Mouse (Mus musculus): ENCODE data around the gene Pdlim5. TPM values are rescaled to one million over a fixed set of nuclear protein-coding genes. Genes with fewer than 3 reads are reported as not detected.
"Not testable (repeated sequence)": the region's sequence is repeated elsewhere in the genome, so short reads cannot be mapped to it uniquely, and the experiment has no call there.

The Pdlim5 gene
- total RNA-seq, 2 experiments from 2014 or later, result 512 to 573 TPM

DNA sequence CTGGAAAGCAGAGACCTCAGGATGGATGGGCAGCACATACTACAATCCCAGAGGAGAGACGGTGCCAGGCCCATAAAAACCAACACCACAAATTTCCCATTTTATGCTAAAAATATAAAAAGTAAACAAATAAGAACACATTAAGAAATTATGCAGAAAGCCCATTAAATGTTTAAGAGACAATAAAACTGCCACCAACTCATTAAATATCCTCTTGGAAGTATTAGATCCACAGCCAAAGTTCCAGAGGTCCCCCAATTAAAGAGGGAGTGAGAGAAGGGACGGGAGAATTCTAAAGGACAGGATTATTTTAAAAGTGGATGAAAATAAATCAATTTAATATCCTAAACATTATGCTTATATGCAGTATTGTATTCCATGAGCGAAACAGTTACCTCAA is 183.3 kb downstream of the Pdlim5 start:
- no peak for DNase-seq
- intact Hi-C loops (cut with DNase I), result no loop called here

DNA sequence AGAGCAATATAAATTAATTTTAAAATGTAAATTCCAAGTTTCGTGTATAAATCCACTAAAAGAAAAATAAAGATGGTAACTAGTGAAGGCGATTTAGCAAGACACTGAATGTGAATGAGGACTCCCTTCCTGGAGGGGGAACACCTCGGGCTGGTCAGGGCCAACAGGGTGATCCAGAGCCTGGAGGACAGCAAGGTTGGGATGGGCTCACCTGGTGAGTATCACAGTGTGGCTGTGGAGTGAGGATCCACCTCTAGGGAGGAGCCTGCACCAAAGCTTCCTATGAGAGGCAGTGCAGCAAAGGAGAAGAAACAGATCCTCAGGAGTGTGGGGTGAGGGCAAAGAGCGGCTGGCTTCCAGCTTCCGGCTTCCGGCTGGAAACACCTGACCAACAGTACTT is 185.5 kb downstream of the Pdlim5 start:
- no peak for DNase-seq
- intact Hi-C loops (cut with DNase I), result no loop called here

DNA sequence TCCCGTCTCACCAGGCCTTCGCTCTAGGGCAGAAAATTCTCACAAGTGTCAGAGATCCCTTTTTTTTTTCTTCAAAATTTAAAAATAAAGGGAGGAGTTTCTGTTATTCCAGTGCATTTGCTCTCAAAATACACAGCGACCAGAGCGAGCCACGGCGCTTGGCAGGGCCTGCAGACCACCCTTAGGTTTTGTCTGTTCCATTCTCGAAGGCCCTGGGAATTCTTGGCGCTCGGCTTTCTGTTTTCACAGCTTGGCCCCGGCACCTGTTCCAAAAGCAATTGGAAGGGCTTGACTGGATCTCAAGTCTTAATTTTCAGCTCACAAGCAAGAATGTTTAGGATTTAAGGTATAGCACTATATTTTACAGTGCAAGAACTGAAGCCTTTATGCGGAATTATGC is 186.4 kb downstream of the Pdlim5 start:
- intact Hi-C loops (cut with DNase I), result no loop called here
- DNase-seq, result no peak

DNA sequence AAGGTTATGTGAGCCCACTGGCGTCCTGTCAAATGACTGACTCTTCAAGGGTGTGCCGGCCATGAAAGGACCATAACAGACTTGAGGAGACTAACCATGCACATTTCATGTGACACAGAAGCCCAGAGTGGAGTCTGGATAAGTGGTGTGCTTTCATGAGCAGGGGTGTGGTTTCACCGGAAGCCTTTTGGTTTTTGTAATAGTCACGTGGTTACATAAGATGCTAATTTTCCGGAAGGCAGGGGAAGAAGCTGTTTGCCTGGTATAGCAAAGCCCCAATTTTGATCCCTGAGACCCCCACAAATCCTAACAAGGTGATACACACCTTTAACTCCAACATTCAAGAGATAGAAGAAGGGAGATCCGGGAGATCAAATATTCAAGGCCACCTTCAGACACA is 188.0 kb downstream of the Pdlim5 start:
- no peak for DNase-seq
- intact Hi-C loops (cut with DNase I), result no loop called here

DNA sequence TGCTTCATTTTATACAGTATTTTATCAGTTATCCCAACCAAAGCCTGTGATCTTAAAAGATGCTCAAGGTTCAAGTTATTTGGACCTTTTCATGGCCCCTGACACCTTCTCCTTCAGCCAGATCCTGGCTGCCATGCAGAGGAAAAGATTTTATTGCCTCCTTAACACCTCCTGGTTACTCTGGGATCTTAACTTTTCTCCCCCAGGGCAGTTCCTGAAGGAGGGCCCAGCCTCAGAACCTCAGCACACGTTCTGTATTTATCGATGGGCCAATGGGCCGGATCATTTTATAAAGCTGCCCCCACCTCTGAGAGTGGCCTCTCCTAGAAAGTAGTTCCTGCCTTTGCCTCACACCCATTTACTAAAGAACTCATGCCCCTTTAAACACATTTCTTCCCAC is 189.2 kb downstream of the Pdlim5 start:
- no peak for DNase-seq
- intact Hi-C loops (cut with DNase I), result no loop called here

DNA sequence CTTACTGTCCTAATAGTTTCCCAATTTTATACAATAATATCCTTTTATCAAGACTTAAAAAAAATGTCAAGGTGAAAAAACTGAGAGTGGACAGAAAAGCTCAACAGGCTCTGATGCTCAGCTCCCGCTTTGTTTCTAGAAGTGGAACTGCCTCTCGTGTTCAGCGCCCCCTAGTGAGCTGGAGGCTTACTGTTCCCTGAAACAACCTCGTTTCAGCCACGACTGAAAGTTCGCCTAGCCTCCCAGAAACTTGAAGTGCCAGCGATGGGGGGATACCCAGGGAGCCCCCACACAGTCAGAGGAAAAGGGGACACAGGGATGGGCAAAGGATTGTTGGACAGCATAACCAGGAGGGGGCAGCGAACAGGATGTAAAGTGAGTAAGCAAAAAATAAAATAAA is 199.4 kb downstream of the Pdlim5 start:
- intact Hi-C loops (cut with DNase I), result no loop called here
- no peak for DNase-seq

DNA sequence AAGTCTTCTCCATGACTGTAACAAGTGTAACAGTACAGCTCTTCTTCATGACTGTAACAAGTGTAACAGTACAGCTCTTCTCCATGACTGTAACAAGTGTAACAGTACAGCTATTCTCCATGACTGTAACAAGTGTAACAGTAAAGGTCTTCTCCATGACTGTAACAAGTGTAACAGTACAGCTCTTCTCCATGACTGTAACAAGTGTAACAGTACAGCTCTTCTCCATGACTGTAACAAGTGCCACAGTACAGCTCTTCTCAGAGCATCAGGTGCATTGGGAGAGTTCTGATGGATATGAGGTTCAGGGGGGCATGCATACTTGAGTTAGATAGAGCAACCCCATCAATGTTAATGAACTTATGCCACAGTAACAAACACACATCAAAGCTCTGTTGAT is 203.9 kb downstream of the Pdlim5 start:
- DNase-seq; intact Hi-C loops (cut with DNase I): not testable (repeated sequence)

Other genes starting within 250 kb of the Pdlim5 start
- 1 to 10 TPM; 1.8 to 4.0 TPM for gene Bmpr1b, start 226.3 kb downstream of the Pdlim5 start, total RNA-seq (2021)
- 1 to 10 TPM; 1.9 to 3.6 TPM for gene Gbp5, start 98.3 kb upstream of the Pdlim5 start, total RNA-seq (2021)
- gene Gbp7, start 134.6 kb upstream of the Pdlim5 start, total RNA-seq (2021), result 10 to 100 TPM in 1 of 2 experiments, 1 to 10 TPM in 1; 9.4 to 19.1 TPM
- gene Gbp3, start 164.3 kb upstream of the Pdlim5 start, total RNA-seq (2021), result 1 to 10 TPM; 3.9 to 5.6 TPM
- gene Gbp2b, start 199.2 kb upstream of the Pdlim5 start, total RNA-seq (2021), result under 1 TPM in 1 of 2 experiments, not detected in 1; 0.12 TPM
- 1 to 10 TPM; 2.9 to 3.4 TPM for gene Gbp2, start 224.9 kb upstream of the Pdlim5 start, total RNA-seq (2021)

Measured in gastrocnemius, postnatal 36 days (tissue).